Mouse (Mus musculus): ENCODE measurements at regions not wholly inside any gene's neighbourhood (a gene's known extent, or its start where the extent isn't known, plus 50 kb on each side); places are given as distances from the start of the nearest gene placed in this dataset.
"Not testable (repeated sequence)": the region's sequence is repeated elsewhere in the genome, so short reads cannot be mapped to it uniquely, and the experiment has no call there.

GRCm38 (mm10) chr4:21464456-21464855 is 221.3 kb downstream of the Prdm13 start:
- Histone ChIP-seq H3K27me3 (ENCODE audit: control insufficient read depth, insufficient read depth, low read length, poor library complexity, severe bottlenecking) (no peaks in the 10 kb centered on the region), H3K36me3 (ENCODE audit: control insufficient read depth, insufficient read depth, low read length, poor library complexity, severe bottlenecking) (no peaks in the 10 kb centered on the region)
- DNase-seq (ENCODE audit: low read depth, low spot score): no peak

DNA sequence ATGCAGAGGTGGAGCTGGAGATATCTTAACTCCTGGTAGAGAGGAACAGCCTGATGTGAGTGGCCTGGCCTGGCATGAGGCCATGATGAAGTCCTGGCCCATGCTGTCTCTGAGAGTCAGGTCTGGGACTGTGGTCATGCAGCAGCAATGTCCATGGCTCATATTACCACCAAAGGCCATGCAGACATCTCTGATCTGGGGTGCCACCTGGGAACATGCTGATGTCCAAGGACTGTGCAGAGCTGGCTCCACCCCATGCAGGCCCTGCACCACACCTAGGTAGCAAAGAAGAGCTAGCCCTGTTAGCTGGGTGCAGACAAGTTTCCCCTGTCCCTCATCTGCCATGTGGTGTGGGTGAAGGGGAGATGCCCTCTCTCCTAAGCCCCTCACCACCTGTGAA is 244.5 kb downstream of the Prdm13 start:
- no peaks in the 10 kb centered on the region for H3K36me3 ChIP-seq (ENCODE audit: control insufficient read depth, insufficient read depth, low read length, poor library complexity, severe bottlenecking)
- no peak for DNase-seq (ENCODE audit: low read depth, low spot score)
- H3K27me3 ChIP-seq (ENCODE audit: control insufficient read depth, insufficient read depth, low read length, poor library complexity, severe bottlenecking): no peaks in the 10 kb centered on the region

GRCm38 (mm10) chr4:21436710-21437109 is 249.1 kb downstream of the Prdm13 start:
- DNase-seq (ENCODE audit: low read depth, low spot score): no peak

GRCm38 (mm10) chr4:21407850-21408249 is 277.9 kb downstream of the Prdm13 start:
- Histone ChIP-seq H3K27me3 (ENCODE audit: control insufficient read depth, insufficient read depth, low read length, poor library complexity, severe bottlenecking) (no peaks in the 10 kb centered on the region), H3K36me3 (ENCODE audit: control insufficient read depth, insufficient read depth, low read length, poor library complexity, severe bottlenecking) (no peaks in the 10 kb centered on the region)
- peak; percentile 12 for DNase-seq (ENCODE audit: low read depth, low spot score)

More at GRCm38 (mm10) chr4:21436710-21437109, 249.1 kb downstream of the Prdm13 start:
- H3K27me3 ChIP-seq (ENCODE audit: control insufficient read depth, insufficient read depth, low read length, poor library complexity, severe bottlenecking): no peaks in the 10 kb centered on the region
- no peaks in the 10 kb centered on the region for H3K36me3 ChIP-seq (ENCODE audit: control insufficient read depth, insufficient read depth, low read length, poor library complexity, severe bottlenecking)

- H3K27me3 ChIP-seq (ENCODE audit: control insufficient read depth, insufficient read depth, low read length, poor library complexity, severe bottlenecking): no peaks in the 10 kb centered on the region
- H3K36me3 ChIP-seq (ENCODE audit: control insufficient read depth, insufficient read depth, low read length, poor library complexity, severe bottlenecking): no peaks in the 10 kb centered on the region
- DNase-seq (ENCODE audit: low read depth, low spot score): no peak
Observed at GRCm38 (mm10) chr4:21369314-21369713, 316.4 kb downstream of the Prdm13 start.

GRCm38 (mm10) chr4:21368234-21369021 is 317.3 kb downstream of the Prdm13 start:
- peak; percentile 26 for DNase-seq (ENCODE audit: low read depth, low spot score)
- no peaks in the 10 kb centered on the region for H3K36me3 ChIP-seq (ENCODE audit: control insufficient read depth, insufficient read depth, low read length, poor library complexity, severe bottlenecking)
- H3K27me3 ChIP-seq (ENCODE audit: control insufficient read depth, insufficient read depth, low read length, poor library complexity, severe bottlenecking): no peaks in the 10 kb centered on the region

DNA sequence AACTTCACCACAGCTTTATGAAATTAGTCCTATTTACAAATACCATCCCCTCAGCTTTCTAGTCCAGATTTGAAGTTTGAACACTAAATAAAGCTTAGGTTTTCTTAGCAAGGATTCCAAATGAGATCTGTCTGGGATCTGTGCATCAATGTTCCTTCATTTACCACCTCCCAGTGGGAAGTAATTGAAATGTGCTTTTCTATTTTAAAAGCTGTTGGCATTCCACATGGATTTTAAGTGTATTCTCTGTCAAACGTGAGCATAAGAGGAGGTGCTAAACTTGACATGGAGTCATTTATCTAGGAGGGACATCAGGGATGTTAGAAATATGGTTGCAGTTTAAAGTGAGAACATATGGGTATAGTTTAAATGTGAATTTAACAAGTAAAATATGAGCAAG is 364.0 kb downstream of the Prdm13 start:
- Histone ChIP-seq H3K36me3 (ENCODE audit: control insufficient read depth, insufficient read depth, low read length, poor library complexity, severe bottlenecking) (no peaks in the 10 kb centered on the region), H3K27me3 (ENCODE audit: control insufficient read depth, insufficient read depth, low read length, poor library complexity, severe bottlenecking) (no peaks in the 10 kb centered on the region)
- no peak for DNase-seq (ENCODE audit: low read depth, low spot score)

GRCm38 (mm10) chr4:21309239-21309638 is 376.5 kb downstream of the Prdm13 start:
- not testable (repeated sequence) for DNase-seq (ENCODE audit: low read depth, low spot score); H3K27me3 ChIP-seq (ENCODE audit: control insufficient read depth, insufficient read depth, low read length, poor library complexity, severe bottlenecking); H3K36me3 ChIP-seq (ENCODE audit: control insufficient read depth, insufficient read depth, low read length, poor library complexity, severe bottlenecking)

DNA sequence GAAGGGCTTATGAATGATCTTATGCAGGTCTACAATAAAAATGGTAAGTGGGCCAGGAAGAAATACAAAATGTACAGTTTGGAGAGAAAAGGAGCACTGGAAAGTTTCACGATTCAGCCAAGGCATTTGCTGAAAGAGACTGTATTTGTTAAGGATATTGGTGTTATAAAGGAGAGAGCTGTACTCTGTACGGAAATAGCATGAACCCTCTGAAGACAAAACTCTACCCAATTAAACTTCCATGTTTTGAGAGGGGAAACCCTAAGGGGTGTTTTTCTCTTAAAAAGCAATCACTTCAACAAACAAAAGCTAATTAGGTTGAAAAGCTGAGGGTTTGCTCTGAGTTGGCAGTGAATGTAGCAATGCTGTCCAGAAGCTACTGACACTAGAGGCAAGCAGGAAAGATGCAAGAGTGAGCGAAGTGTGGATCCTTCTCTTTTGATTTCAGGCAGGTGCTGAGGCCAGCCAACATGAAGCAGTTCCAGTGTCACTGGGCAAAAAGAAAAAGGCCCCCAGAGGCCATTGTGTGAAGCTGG is 378.2 kb downstream of the Prdm13 start:
- no peaks in the 10 kb centered on the region for H3K27me3 ChIP-seq (ENCODE audit: control insufficient read depth, insufficient read depth, low read length, poor library complexity, severe bottlenecking)

DNA sequence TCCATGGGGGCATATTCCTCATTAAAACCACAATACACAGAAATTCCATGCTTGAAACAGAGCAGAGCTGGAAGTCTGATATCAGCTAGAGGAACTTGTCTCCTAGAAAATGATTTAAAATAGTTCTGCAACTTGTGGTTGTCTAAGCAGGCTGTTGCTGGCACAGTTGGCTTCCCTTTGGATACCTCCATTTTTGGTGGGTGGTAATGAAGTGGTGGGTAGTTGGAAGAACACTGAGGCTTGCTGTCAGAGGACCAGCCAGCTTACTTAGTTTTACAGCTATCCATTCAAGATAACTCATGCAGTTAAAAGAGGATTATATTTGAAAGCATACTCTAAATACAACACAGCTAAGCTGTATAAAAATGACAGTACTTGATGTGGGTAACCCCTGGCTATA is 385.6 kb downstream of the Prdm13 start:
- H3K36me3 ChIP-seq (ENCODE audit: control insufficient read depth, insufficient read depth, low read length, poor library complexity, severe bottlenecking): no peaks in the 10 kb centered on the region
- DNase-seq (ENCODE audit: low read depth, low spot score): no peak
- no peaks in the 10 kb centered on the region for H3K27me3 ChIP-seq (ENCODE audit: control insufficient read depth, insufficient read depth, low read length, poor library complexity, severe bottlenecking)

More for the DNA sequence above, 378.2 kb downstream of the Prdm13 start:
- no peak for DNase-seq (ENCODE audit: low read depth, low spot score)
- H3K36me3 ChIP-seq (ENCODE audit: control insufficient read depth, insufficient read depth, low read length, poor library complexity, severe bottlenecking): no peaks in the 10 kb centered on the region

DNA sequence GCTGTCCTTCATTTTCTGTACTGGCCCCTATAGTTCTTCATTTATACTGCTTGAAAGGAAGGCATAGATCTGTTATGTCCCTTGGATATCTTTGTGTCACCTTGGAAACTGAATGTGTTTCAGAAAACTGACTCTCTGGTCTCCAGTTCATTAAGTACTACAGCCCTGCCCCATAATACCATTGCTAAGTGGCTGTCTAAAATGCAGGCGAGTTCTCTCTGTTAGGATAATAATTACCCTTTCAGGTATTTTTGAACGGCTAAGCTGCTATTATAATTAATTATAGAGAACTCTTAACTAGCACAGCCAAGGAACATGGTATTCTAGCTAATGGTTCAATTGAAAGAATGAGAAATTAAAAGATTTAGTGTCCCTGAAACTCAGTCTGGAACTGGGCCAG is 418.5 kb downstream of the Prdm13 start:
- Histone ChIP-seq H3K36me3 (ENCODE audit: control insufficient read depth, insufficient read depth, low read length, poor library complexity, severe bottlenecking) (no peaks in the 10 kb centered on the region), H3K27me3 (ENCODE audit: control insufficient read depth, insufficient read depth, low read length, poor library complexity, severe bottlenecking) (no peaks in the 10 kb centered on the region)
- DNase-seq (ENCODE audit: low read depth, low spot score): no peak

- Histone ChIP-seq H3K27me3 (ENCODE audit: control insufficient read depth, insufficient read depth, low read length, poor library complexity, severe bottlenecking) (no peaks in the 10 kb centered on the region), H3K36me3 (ENCODE audit: control insufficient read depth, insufficient read depth, low read length, poor library complexity, severe bottlenecking) (no peaks in the 10 kb centered on the region)
- DNase-seq (ENCODE audit: low read depth, low spot score): no peak
Observed at GRCm38 (mm10) chr4:21266886-21267285, 418.9 kb downstream of the Prdm13 start.

GRCm38 (mm10) chr4:21250396-21250795 is 435.4 kb downstream of the Prdm13 start:
- no peak for DNase-seq (ENCODE audit: low read depth, low spot score)
- Histone ChIP-seq H3K27me3 (ENCODE audit: control insufficient read depth, insufficient read depth, low read length, poor library complexity, severe bottlenecking) (no peaks in the 10 kb centered on the region), H3K36me3 (ENCODE audit: control insufficient read depth, insufficient read depth, low read length, poor library complexity, severe bottlenecking) (no peaks in the 10 kb centered on the region)

DNA sequence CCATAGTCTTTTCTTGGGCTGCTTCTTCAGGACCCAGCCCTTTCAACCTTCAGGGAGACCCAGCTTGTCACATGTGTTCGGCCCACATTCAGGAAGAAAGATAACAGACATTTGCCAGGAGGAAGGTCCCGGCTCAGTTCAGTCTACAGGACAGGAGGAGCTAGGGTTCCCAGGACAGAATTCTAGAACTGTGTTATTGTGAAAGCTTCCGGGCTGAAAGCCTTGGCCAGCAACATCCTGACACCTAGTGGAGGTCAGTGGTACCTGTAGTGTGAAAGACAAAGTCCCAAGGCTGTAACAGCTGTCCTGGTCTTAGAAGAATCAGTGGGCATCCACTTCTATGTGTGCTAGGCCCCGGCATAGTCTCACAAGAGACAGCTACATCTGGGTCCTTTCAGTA is 463.1 kb downstream of the Prdm13 start:
- Histone ChIP-seq H3K36me3 (ENCODE audit: control insufficient read depth, insufficient read depth, low read length, poor library complexity, severe bottlenecking) (no peaks in the 10 kb centered on the region), H3K27me3 (ENCODE audit: control insufficient read depth, insufficient read depth, low read length, poor library complexity, severe bottlenecking) (no peaks in the 10 kb centered on the region)
- no peak for DNase-seq (ENCODE audit: low read depth, low spot score)

DNA sequence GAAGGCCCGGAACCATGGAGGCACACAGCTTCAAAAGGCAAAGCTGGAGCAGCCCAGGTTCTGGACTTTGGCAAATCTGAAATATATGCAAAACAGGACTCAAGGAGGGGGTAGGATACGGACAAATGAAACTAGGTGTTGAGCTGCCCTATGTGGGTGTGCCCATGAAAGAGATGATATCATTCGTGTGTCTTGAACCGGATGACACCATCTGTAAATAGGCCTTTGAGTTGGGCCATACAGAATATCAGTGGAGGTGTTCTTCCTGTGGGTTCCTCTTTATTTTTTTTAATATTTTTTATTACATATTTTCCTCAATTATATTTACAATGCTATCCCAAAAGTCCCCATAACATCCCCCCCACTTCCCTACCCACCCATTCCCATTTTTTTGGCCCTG is 478.1 kb downstream of the Prdm13 start:
- no peak for DNase-seq (ENCODE audit: low read depth, low spot score)
- no peaks in the 10 kb centered on the region for H3K27me3 ChIP-seq (ENCODE audit: control insufficient read depth, insufficient read depth, low read length, poor library complexity, severe bottlenecking)

DNA sequence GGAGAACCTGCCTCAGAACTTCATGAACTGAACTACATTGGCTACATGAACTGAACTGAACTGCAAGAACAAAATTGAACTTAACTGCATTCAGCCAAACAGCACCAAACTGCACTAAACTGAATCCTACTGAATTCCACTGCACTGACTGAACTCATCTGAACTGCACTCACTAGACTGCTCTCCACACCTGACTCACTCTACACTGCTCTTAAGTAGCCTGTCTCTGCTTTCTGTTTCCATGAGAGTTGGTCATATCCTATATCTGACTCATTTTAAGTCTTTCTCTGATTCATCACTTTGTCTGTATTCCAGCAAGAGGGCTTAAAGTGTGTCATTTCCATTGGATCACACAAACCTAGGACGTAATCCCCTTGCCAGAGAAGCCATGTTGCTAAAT is 490.1 kb downstream of the Prdm13 start:
- H3K36me3 ChIP-seq (ENCODE audit: control insufficient read depth, insufficient read depth, low read length, poor library complexity, severe bottlenecking): no peaks in the 10 kb centered on the region
- H3K27me3 ChIP-seq (ENCODE audit: control insufficient read depth, insufficient read depth, low read length, poor library complexity, severe bottlenecking): no peaks in the 10 kb centered on the region
- no peak for DNase-seq (ENCODE audit: low read depth, low spot score)

More for the DNA sequence above, 478.1 kb downstream of the Prdm13 start:
- H3K36me3 ChIP-seq (ENCODE audit: control insufficient read depth, insufficient read depth, low read length, poor library complexity, severe bottlenecking): no peaks in the 10 kb centered on the region

Measured in splenic B cell, adult 2 months (primary cell).